Mouse (Mus musculus): ENCODE data around the gene Edc3. TPM values are rescaled to one million over a fixed set of nuclear protein-coding genes. Genes with fewer than 3 reads are reported as not detected.

Edc3 gene
- total RNA-seq, 2 experiments from 2014 or later = 4.7 to 6.6 TPM

GRCm38 (mm10) chr9:57761563-57762551, 53.5 kb downstream of the Edc3 start:
- DNase-seq = no peak

- DNase-seq = peak; percentile 60 to 71
These were observed 54.2 kb downstream of the Edc3 start for GRCm38 (mm10) chr9:57762563-57762991.

GRCm38 (mm10) chr9:57764147-57764973, 56.0 kb downstream of the Edc3 start:
- DNase-seq = peak; percentile 77 to 78

GRCm38 (mm10) chr9:57764974-57765363, 56.6 kb downstream of the Edc3 start:
- DNase-seq = peak; percentile 96 to 97

GRCm38 (mm10) chr9:57765364-57766351, 57.3 kb downstream of the Edc3 start, which contains the start of gene Clk3:
TSS of gene Clk3 (minus strand) at chr9:57765860.
- DNase-seq = peak; percentile 69 to 87

- no peak for DNase-seq
These were observed 58.1 kb downstream of the Edc3 start for GRCm38 (mm10) chr9:57766431-57766830.

GRCm38 (mm10) chr9:57767231-57767630, 58.9 kb downstream of the Edc3 start:
- no peak for DNase-seq

DNA sequence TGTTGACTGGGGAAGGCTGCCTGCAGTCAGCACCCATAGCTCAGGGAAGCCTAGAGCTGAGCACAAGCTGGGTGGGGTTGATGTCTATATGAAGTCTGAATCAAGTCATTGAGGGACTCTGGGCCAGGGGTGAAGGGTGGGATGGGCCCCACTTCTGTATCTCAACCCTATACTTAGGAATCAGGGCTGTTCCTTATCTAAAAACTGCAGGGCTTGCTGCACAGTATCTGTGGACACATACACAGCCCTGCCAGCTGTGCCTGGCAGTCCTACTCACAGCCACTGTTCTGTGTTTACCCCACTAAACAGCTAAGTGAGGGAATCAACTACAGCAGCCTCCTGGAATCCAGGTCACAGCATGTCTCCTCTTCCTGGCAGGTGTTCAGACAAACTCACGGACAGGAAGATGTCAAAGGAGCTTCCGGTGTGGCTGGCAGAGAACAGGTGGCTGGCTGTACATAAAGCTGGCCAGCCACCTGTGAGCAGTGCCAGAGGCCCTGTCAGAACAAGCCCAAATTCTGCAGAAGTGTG, 61.3 kb downstream of the Edc3 start:
- peak in 1 of 2 experiments; percentile 48 for DNase-seq

DNA sequence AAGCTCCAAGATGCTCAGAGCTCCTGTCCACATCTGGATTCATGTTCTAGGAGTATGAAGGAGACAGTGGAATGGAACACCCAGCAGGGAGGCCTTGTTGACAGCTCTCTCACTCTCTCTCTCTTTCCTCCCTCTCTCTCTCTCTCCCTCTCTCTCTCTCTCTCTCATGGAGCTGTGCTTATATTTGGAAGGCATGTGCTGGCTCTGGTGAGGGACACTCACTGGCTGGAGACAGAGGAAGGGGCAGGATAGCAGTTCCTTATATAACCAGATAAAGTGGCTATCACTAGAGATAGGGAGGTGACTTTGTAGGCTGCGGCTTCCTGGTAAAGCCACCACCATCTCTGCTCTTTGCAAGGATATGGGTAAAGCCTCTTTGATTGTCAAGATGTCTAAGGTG, 61.9 kb downstream of the Edc3 start:
- peak in 1 of 2 experiments; percentile 29 for DNase-seq

- DNase-seq = no peak
These were observed 62.5 kb downstream of the Edc3 start for GRCm38 (mm10) chr9:57770836-57771235.

DNA sequence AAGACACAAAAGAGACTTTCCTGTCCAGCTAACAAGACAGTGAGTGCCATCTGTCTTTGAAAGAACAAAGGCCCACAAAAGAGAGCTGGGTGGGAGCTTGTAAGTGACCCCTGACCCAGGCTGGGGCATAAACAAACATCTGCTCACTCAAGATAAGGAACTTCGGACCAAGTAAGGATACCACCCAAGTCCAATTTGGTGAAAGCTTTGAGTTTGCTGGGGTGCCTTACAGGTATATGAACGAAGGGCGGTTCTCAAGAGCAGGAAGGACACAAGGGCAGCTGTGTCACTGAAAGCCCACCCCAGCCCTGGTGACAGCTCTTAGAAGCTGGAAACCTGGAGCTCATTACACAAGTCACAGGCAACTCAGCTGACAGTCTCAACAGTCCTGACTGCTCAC, 65.4 kb downstream of the Edc3 start:
- no peak for DNase-seq

DNA sequence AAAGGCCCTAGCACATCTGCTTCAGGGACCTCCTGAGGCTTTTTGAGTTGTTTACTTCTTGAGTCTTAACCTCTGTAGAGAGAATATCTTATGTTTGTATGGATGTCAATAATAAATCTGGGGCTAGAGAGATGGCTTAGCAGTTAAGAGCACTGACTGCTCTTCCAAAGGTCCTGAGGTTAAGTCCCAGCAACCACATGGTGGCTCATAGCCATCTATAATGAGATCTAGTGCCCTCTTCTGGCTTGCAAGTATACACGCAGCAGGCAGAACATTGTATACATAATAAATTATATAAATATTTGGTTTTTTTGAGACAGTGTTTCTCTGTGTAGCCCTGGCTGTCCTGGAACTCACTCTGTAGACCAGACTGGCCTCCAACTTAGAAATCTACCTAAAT, 65.8 kb downstream of the Edc3 start:
- no peak for DNase-seq

DNA sequence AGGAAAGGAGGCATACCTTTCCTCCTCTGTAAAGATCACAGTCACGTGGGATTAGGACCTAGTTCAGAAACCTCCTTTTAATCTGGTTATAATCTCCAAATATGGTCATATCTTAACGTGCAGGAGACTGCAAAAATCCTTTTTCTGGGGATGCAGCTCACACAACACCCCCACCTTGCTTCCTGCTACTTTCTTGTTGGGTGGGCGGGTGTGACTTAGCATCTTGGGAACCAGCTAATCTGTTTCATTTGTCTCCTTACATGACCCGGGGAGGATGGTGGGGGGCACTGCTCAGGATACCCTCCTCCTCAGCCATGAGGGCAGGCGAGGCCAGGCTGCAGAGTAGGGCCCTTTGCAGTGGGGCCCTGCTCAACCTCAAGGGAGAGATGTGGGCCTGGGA, 66.7 kb downstream of the Edc3 start:
- no peak for DNase-seq

DNA sequence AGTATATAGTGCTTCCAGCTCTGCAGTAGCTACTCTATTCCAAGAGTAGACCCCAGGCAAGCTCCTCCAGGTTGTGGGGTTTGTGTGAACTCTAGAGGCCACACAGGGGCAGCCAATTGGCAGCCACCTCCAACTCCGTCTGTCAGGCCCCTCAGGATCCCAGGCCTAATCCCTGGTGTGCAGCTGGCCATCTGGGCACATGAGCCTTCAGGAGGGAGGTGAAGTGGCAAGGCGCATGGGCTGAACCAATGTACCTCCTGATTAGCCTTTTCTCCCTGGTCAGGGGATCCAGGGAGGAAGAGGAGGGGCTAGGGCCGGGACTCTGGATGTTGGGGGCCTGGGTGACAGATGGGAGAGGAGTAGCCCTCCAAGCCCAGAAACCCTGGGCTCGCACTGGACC, 67.4 kb downstream of the Edc3 start:
- DNase-seq = no peak

DNA sequence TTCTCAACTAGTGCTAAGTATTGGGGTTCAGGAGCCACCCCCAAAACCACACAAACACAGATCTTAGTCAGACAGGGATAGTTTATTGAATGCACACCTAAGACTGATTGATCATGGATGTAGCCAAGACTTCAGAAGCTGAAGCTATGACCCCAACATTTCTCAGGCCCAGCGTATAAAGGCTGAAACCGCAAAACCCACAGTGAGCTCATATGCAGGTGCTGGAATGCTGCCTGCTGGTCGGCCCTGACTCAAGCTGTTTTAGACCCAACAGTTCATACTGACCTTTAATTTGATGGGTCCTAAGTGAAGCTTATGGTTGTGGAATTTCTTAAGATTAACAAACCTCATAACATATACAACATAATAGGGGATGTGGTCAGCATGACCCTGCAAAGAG, 74.3 kb downstream of the Edc3 start:
- no peak for DNase-seq

DNA sequence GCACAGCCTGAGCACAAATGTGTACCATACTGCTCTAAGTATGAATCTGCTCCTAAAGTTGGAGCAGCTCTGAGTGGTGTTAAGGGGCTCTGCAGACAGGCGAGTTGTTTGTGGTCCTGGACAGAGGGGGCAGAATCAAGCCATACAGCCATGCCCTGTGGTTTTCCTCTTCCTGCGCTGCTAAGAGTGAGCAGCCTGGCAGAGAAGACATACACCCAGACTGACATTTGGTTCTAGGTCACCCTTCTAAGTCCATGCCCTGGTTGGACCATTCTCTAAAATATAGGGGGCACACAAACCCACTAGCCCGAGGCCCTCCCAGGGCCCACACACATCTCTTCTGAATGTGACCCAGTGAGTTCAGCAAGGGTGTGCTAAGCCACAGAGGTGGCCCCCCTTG, 81.4 kb downstream of the Edc3 start:
- DNase-seq = no peak

- no peak for DNase-seq
These were observed 89.1 kb downstream of the Edc3 start for GRCm38 (mm10) chr9:57797456-57797855.

- DNase-seq = peak; percentile 24 to 68
These were observed 90.4 kb downstream of the Edc3 start for GRCm38 (mm10) chr9:57798725-57799253.

- no peak for DNase-seq
These were observed 92.1 kb downstream of the Edc3 start for GRCm38 (mm10) chr9:57800325-57800975.
